Mouse (Mus musculus): ENCODE measurements around the gene Six1. TPM values are rescaled to one million over a fixed set of nuclear protein-coding genes. Genes with fewer than 3 reads are reported as not detected.
"Not testable (repeated sequence)": the region's sequence is repeated elsewhere in the genome, so short reads cannot be mapped to it uniquely, and the experiment has no call there.

The Six1 gene
- 0.10 and 0.27 TPM in 2 replicates for polyA plus RNA-seq (2012; rRNA removed)

DNA sequence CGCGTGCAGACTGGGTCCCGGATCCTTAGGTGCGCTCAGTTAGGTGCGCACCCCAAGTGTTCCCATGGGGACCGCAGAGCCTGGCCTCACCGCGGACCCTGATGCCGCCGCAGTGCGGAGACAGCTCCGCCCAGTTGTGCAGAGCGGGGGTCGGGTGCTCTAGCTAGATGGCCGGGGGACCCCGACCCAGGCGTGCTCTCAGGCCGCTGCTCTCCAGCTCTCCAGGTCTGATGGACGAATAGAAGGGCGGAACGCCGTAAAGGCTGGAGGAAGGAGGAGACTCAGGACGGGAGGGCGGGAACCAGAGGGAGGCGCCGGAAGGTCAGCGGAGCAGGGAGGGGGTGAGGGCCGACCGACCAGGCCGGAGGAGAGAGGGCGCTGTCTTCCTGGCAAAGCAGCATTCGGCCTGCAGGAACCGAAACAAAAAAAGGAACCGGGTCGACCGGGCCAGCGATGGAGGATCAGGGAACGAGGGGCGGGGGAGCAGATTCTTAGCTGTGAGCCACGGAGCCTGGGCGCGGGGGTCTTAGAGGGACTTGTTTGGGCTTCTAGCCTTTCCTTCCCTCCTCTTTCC is at the start of gene Six1:
Six1 (minus strand) TSS at position 220 of the 574 bp plus-strand sequence.
- Histone ChIP-seq H3K27ac (ENCODE audit: insufficient read depth, low read length) (no peak within 1 kb of the TSS), H3K27me3 (ENCODE audit: control insufficient read depth, insufficient read depth, low read length) (peaks cover 18% of the 10 kb centered on the region; the same call in 1 of the 2 replicates), H3K4me1 (ENCODE audit: control insufficient read depth, insufficient read depth, low read length) (no peaks in the 10 kb centered on the region), H3K4me3 (replicated peaks; ENCODE audit: insufficient read depth, low read depth, low read length) (peak within 1 kb of the TSS; percentile 44)
- TF ChIP-seq POLR2A (IDR thresholded peaks at IDR 0.05; ENCODE audit: borderline replicate concordance, insufficient read depth, low read length) (no peak), CTCF (IDR thresholded peaks at IDR 0.05; ENCODE audit: borderline replicate concordance, insufficient read depth, low read depth, low read length) (no peak)
- 1% methylated on average over 41 of the region's 42 CpGs for WGBS
- no peak for DNase-seq

DNA sequence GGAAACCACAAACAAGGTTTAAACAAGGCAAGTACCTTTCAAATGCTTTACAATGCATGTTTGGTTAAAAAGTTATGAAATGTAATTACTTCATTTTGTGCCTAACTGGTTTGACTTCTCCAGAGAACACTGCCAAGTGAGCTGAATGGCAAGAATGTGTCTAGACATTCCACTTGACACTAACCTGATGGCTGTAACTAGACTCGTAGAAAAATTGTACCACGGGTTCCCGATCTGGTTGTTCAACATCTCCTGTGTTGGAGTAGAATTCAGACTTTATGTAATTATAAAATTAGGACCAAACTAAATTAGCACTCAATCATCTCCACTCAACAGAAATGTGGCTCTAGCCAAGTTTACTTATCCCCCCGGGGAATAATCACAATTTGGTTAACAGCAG is 44.9 kb upstream of the Six1 start:
- Histone ChIP-seq H3K27me3 (ENCODE audit: control insufficient read depth, insufficient read depth, low read length) (no peaks in the 10 kb centered on the region), H3K4me3 (replicated peaks; ENCODE audit: insufficient read depth, low read depth, low read length) (no peak overlapping the region), H3K4me1 (ENCODE audit: control insufficient read depth, insufficient read depth, low read length) (no peaks in the 10 kb centered on the region), H3K27ac (ENCODE audit: insufficient read depth, low read length) (no peak overlapping the region)
- DNase-seq: no peak
- 86% methylated on average over 4 of the region's 4 CpGs for WGBS
- no peak for TF ChIP-seq POLR2A (IDR thresholded peaks at IDR 0.05; ENCODE audit: borderline replicate concordance, insufficient read depth, low read length)
- no peak for TF ChIP-seq CTCF (IDR thresholded peaks at IDR 0.05; ENCODE audit: borderline replicate concordance, insufficient read depth, low read depth, low read length)

DNA sequence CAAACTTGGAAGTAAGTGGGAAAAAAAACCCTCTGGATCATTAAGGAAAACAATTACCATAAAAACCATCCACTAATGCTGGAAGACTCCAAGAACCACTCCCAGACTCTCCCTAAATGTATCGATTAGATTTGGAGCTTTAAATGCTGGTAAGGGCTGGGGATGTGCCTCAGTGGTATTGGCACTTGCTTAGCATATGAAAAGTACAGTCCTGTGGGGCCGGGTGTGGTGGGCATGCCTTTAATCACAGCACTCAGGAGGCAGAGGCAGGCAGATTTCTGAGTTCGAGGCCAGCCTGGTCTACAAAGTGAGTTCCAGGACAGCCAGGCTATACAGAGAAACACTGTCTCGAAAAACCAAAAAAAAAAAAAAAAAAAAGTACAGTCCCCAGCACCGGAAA is 42.5 kb upstream of the Six1 start:
- not testable (repeated sequence) for DNase-seq; H3K27me3 ChIP-seq (ENCODE audit: control insufficient read depth, insufficient read depth, low read length); H3K27ac ChIP-seq (ENCODE audit: insufficient read depth, low read length); H3K4me1 ChIP-seq (ENCODE audit: control insufficient read depth, insufficient read depth, low read length); H3K4me3 ChIP-seq (replicated peaks; ENCODE audit: insufficient read depth, low read depth, low read length)
- WGBS: 90% methylated on average over 5 of the region's 5 CpGs

DNA sequence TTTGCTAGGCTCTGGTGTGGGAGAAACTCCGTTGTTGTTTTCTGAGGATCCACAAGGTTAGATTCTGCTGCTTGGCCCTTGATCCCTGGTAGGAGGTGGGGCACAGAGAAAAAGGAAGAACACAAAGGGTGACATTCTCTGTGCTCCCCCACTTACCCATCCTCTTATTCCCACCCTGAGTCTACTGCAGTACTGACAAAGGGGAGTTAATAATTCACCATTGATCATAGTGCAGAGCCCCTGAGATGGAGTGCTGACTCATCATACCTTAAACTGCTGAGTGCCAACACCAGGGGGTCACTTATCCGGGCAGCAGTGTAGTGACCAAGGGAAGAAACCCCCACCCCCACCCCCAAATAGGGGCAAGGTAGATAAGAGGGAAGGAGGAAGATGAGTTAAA is 40.9 kb upstream of the Six1 start:
- Histone ChIP-seq H3K4me3 (replicated peaks; ENCODE audit: insufficient read depth, low read depth, low read length) (no peak overlapping the region), H3K4me1 (ENCODE audit: control insufficient read depth, insufficient read depth, low read length) (no peaks in the 10 kb centered on the region), H3K27ac (ENCODE audit: insufficient read depth, low read length) (no peak overlapping the region), H3K27me3 (ENCODE audit: control insufficient read depth, insufficient read depth, low read length) (no peaks in the 10 kb centered on the region)
- no peak for DNase-seq
- 39% methylated on average over 2 of the region's 2 CpGs for WGBS
- TF ChIP-seq POLR2A (IDR thresholded peaks at IDR 0.05; ENCODE audit: borderline replicate concordance, insufficient read depth, low read length): no peak
- no peak for TF ChIP-seq CTCF (IDR thresholded peaks at IDR 0.05; ENCODE audit: borderline replicate concordance, insufficient read depth, low read depth, low read length)

DNA sequence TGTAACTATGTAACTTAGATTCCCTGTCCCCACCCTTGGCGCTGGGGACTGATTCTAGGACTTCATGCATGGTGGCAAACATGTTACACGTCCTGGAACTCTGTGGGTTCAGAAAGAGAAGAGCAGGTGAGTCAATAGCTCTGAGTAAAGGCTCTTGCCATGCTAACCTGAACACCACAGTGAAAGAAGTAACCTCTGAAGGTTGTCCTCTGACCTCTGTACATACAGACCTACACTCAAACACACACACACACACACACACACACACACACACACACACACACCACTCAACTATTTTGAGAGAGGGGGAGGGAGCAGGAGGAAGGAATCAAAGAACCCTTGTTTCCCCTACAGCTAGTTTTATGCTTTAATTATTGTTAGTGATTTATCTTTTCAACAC is 40.5 kb upstream of the Six1 start:
- H3K4me1 ChIP-seq (ENCODE audit: control insufficient read depth, insufficient read depth, low read length): no peaks in the 10 kb centered on the region
- TF ChIP-seq POLR2A (IDR thresholded peaks at IDR 0.05; ENCODE audit: borderline replicate concordance, insufficient read depth, low read length): no peak
- TF ChIP-seq CTCF (IDR thresholded peaks at IDR 0.05; ENCODE audit: borderline replicate concordance, insufficient read depth, low read depth, low read length): no peak
- WGBS: 83% methylated on average over 2 of the region's 2 CpGs
- H3K4me3 ChIP-seq (replicated peaks; ENCODE audit: insufficient read depth, low read depth, low read length): no peak overlapping the region
- DNase-seq: no peak
- H3K27me3 ChIP-seq (ENCODE audit: control insufficient read depth, insufficient read depth, low read length): no peaks in the 10 kb centered on the region
- H3K27ac ChIP-seq (ENCODE audit: insufficient read depth, low read length): no peak overlapping the region

DNA sequence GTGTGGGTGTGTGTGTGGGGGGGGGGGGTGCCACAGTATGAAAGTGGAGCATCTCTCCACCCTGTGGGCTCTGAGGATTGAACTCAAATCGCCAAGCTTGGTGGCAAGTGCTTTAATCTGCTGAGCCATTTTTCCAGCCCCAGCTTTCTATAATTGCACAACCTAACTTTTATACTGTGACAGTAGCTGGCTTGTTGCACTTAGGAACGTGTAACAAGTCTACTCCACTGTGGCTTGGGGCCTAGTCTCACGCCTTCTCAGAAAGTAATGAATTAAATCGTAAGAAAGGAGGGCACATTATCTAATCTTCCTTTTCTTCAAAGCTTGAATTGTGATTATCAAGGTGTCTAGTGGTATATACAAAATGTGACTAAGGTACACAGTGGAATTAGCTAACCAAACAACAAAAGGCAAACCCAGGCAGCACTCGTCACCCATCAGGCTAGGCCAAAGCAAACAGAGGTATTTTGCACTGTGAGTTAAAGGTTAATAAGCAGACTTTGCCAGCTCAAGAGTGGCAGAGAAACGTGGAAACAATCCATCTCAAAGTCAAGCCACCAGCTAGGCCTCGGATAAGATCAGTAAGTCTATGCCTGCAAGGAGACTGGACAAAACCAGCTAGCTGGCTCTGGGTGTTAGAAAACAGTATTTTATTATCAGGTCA is 37.1 kb upstream of the Six1 start:
- H3K4me1 ChIP-seq (ENCODE audit: control insufficient read depth, insufficient read depth, low read length): no peaks in the 10 kb centered on the region
- 84% methylated on average over 7 of the region's 7 CpGs for WGBS
- DNase-seq: no peak
- TF ChIP-seq POLR2A (IDR thresholded peaks at IDR 0.05; ENCODE audit: borderline replicate concordance, insufficient read depth, low read length) (no peak), CTCF (IDR thresholded peaks at IDR 0.05; ENCODE audit: borderline replicate concordance, insufficient read depth, low read depth, low read length) (no peak)
- no peaks in the 10 kb centered on the region; the same call in 1 of the 2 replicates for H3K27me3 ChIP-seq (ENCODE audit: control insufficient read depth, insufficient read depth, low read length)
- no peak overlapping the region for H3K27ac ChIP-seq (ENCODE audit: insufficient read depth, low read length)
- no peak overlapping the region for H3K4me3 ChIP-seq (replicated peaks; ENCODE audit: insufficient read depth, low read depth, low read length)

DNA sequence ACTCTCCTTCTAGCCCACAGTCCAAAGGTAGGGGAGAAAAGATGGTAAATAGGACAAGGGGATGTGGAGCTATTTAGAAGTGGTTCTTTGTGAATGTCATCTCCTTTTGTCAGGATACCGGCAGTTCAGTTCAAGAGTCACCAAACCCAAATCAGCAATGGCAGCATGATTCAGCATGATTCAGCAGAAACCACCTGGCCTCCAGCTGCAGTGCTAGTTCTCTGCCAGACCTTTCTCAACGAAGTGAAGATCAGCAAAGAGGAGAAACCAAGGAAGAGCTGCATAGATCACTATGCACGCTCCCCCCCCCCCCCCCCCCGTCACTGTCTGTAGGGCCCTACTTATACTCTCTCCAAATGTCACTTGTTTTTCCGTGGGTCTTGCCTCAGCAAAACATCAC is 35.2 kb upstream of the Six1 start:
- H3K27ac ChIP-seq (ENCODE audit: insufficient read depth, low read length): no peak overlapping the region
- WGBS: 63% methylated on average over 5 of the region's 5 CpGs

DNA sequence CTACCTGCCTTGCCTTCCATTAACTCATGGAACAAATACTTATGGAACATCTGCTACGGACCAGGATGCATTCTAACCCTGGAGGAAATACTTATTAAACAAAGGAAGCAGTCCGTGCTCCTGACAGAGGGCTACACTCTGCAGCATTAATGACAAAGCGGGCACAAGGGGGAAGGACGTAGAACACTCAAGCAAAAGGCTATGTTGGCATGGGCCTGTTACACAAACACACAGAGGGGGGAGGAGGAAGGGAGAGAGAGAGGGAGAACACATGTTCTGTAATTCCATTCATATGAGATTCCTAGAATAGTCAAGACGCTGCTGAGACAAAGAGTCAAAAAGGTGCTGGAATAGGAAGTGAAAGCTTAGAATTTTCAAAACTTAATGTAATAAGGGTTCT is 34.8 kb upstream of the Six1 start:
- no peaks in the 10 kb centered on the region; the same call in 1 of the 2 replicates for H3K27me3 ChIP-seq (ENCODE audit: control insufficient read depth, insufficient read depth, low read length)
- no peak for DNase-seq
- 81% methylated on average over 5 of the region's 5 CpGs for WGBS
- TF ChIP-seq CTCF (IDR thresholded peaks at IDR 0.05; ENCODE audit: borderline replicate concordance, insufficient read depth, low read depth, low read length) (no peak), POLR2A (IDR thresholded peaks at IDR 0.05; ENCODE audit: borderline replicate concordance, insufficient read depth, low read length) (no peak)
- no peak overlapping the region for H3K4me3 ChIP-seq (replicated peaks; ENCODE audit: insufficient read depth, low read depth, low read length)
- no peaks in the 10 kb centered on the region for H3K4me1 ChIP-seq (ENCODE audit: control insufficient read depth, insufficient read depth, low read length)
- no peak overlapping the region for H3K27ac ChIP-seq (ENCODE audit: insufficient read depth, low read length)

More for the DNA sequence above, 35.2 kb upstream of the Six1 start:
- H3K4me3 ChIP-seq (replicated peaks; ENCODE audit: insufficient read depth, low read depth, low read length): no peak overlapping the region
- no peaks in the 10 kb centered on the region for H3K4me1 ChIP-seq (ENCODE audit: control insufficient read depth, insufficient read depth, low read length)
- TF ChIP-seq POLR2A (IDR thresholded peaks at IDR 0.05; ENCODE audit: borderline replicate concordance, insufficient read depth, low read length) (no peak), CTCF (IDR thresholded peaks at IDR 0.05; ENCODE audit: borderline replicate concordance, insufficient read depth, low read depth, low read length) (no peak)
- H3K27me3 ChIP-seq (ENCODE audit: control insufficient read depth, insufficient read depth, low read length): no peaks in the 10 kb centered on the region; the same call in 1 of the 2 replicates
- no peak for DNase-seq

All from cerebellum, adult 2 months (tissue).